Mouse (Mus musculus): ENCODE results near the gene Olfr603. TPM values are rescaled to one million over a fixed set of nuclear protein-coding genes. Genes with fewer than 3 reads are reported as not detected.
"Not testable (repeated sequence)": the region's sequence is repeated elsewhere in the genome, so short reads cannot be mapped to it uniquely, and the experiment has no call there.

Gene Olfr603
- not detected in 2 replicates for polyA plus RNA-seq (2012; rRNA removed)

GRCm38 (mm10) chr7:103386077-103386476 is at the start of gene Olfr603:
Gene Olfr603 (minus strand): TSS chr7:103386177.
- DNase-seq (ENCODE audit: low read depth, low spot score) = no peak

- DNase-seq (ENCODE audit: low read depth, low spot score) = not testable (repeated sequence)
Measured at GRCm38 (mm10) chr7:103414772-103415171, 28.8 kb upstream of the Olfr603 start, which contains the start of gene Usp17lc. Gene Usp17lc (plus strand): TSS chr7:103415072.

GRCm38 (mm10) chr7:103406521-103407055 is 20.6 kb upstream of the Olfr603 start:
- 28% methylated on average over 3 of the region's 3 CpGs for WGBS

More at GRCm38 (mm10) chr7:103414772-103415171, 28.8 kb upstream of the Olfr603 start, which contains the start of gene Usp17lc:
- 47% methylated on average over 1 of the region's 1 CpGs for WGBS

GRCm38 (mm10) chr7:103398981-103399380 is 13.0 kb upstream of the Olfr603 start:
- 0% methylated on average over 1 of the region's 1 CpGs for WGBS
- no peak for DNase-seq (ENCODE audit: low read depth, low spot score)

More at GRCm38 (mm10) chr7:103406521-103407055, 20.6 kb upstream of the Olfr603 start:
- not testable (repeated sequence) for DNase-seq (ENCODE audit: low read depth, low spot score)

GRCm38 (mm10) chr7:103397758-103398157 is 11.8 kb upstream of the Olfr603 start:
- no peak for DNase-seq (ENCODE audit: low read depth, low spot score)

- 80% methylated on average over 1 of the region's 1 CpGs for WGBS
- DNase-seq (ENCODE audit: low read depth, low spot score) = no peak
Measured at GRCm38 (mm10) chr7:103362555-103362954, 23.4 kb downstream of the Olfr603 start, which contains the start of gene Olfr601. Gene Olfr601 (minus strand): TSS chr7:103362655.

GRCm38 (mm10) chr7:103349569-103349968 is 36.4 kb downstream of the Olfr603 start, which contains the start of gene Olfr600:
Gene Olfr600 (minus strand): TSS chr7:103349669.
- no peak for DNase-seq (ENCODE audit: low read depth, low spot score)

GRCm38 (mm10) chr7:103335617-103336016 is 50.4 kb downstream of the Olfr603 start, which contains the start of gene Olfr599:
Gene Olfr599 (plus strand): TSS chr7:103335917.
- 95% methylated on average over 1 of the region's 1 CpGs for WGBS
- DNase-seq (ENCODE audit: low read depth, low spot score) = no peak

Other genes with a start within 250 kb of the Olfr603 start
- not detected in 2 replicates for gene Olfr588-ps1, start 245.3 kb downstream of the Olfr603 start, polyA plus RNA-seq (2012; rRNA removed)
- gene Olfr589, start 229.8 kb downstream of the Olfr603 start, polyA plus RNA-seq (2012; rRNA removed) = not detected in 2 replicates
- not detected in 2 replicates for gene Olfr591, start 207.8 kb downstream of the Olfr603 start, polyA plus RNA-seq (2012; rRNA removed)
- not detected in 2 replicates for gene Olfr592, start 201.4 kb downstream of the Olfr603 start, polyA plus RNA-seq (2012; rRNA removed)
- not detected in 2 replicates for gene Olfr593, start 174.3 kb downstream of the Olfr603 start, polyA plus RNA-seq (2012; rRNA removed)
- gene Olfr594, start 169.2 kb downstream of the Olfr603 start, polyA plus RNA-seq (2012; rRNA removed) = not detected in 2 replicates
- not detected in 2 replicates for gene Usp17ld, start 133.7 kb downstream of the Olfr603 start, polyA plus RNA-seq (2012; rRNA removed)
- gene Olfr596, start 80.5 kb downstream of the Olfr603 start, polyA plus RNA-seq (2012; rRNA removed) = not detected in 2 replicates
- not detected in 2 replicates for gene Olfr597, start 69.9 kb downstream of the Olfr603 start, polyA plus RNA-seq (2012; rRNA removed)
- not detected in 2 replicates for gene Olfr598, start 62.6 kb downstream of the Olfr603 start, polyA plus RNA-seq (2012; rRNA removed)
- not detected in 2 replicates for gene Olfr599, start 50.3 kb downstream of the Olfr603 start, polyA plus RNA-seq (2012; rRNA removed)
- not detected in 2 replicates for gene Olfr600, start 36.5 kb downstream of the Olfr603 start, polyA plus RNA-seq (2012; rRNA removed)
- not detected in 2 replicates for gene Olfr601, start 23.5 kb downstream of the Olfr603 start, polyA plus RNA-seq (2012; rRNA removed)
- gene Usp17lc, start 28.9 kb upstream of the Olfr603 start, polyA plus RNA-seq (2012; rRNA removed) = not detected in 2 replicates
- gene Olfr605, start 59.3 kb upstream of the Olfr603 start, polyA plus RNA-seq (2012; rRNA removed) = not detected in 2 replicates
- not detected in 2 replicates for gene Olfr606, start 62.9 kb upstream of the Olfr603 start, polyA plus RNA-seq (2012; rRNA removed)
- not detected in 2 replicates for gene Olfr607, start 78.0 kb upstream of the Olfr603 start, polyA plus RNA-seq (2012; rRNA removed)
- not detected in 2 replicates for gene Olfr608, start 83.7 kb upstream of the Olfr603 start, polyA plus RNA-seq (2012; rRNA removed)
- not detected in 2 replicates for gene Olfr609, start 111.9 kb upstream of the Olfr603 start, polyA plus RNA-seq (2012; rRNA removed)
- gene Olfr610, start 125.9 kb upstream of the Olfr603 start, polyA plus RNA-seq (2012; rRNA removed) = not detected in 2 replicates
- not detected in 2 replicates for gene Olfr611, start 134.7 kb upstream of the Olfr603 start, polyA plus RNA-seq (2012; rRNA removed)
- not detected in 2 replicates for gene Olfr612, start 156.5 kb upstream of the Olfr603 start, polyA plus RNA-seq (2012; rRNA removed)
- gene Olfr613, start 161.9 kb upstream of the Olfr603 start, polyA plus RNA-seq (2012; rRNA removed) = not detected in 2 replicates
- gene Olfr615, start 169.9 kb upstream of the Olfr603 start, polyA plus RNA-seq (2012; rRNA removed) = not detected in 2 replicates
- gene Olfr616, start 183.0 kb upstream of the Olfr603 start, polyA plus RNA-seq (2012; rRNA removed) = not detected in 2 replicates
- gene Olfr617, start 186.9 kb upstream of the Olfr603 start, polyA plus RNA-seq (2012; rRNA removed) = not detected in 2 replicates
- not detected in 2 replicates for gene Olfr618, start 203.9 kb upstream of the Olfr603 start, polyA plus RNA-seq (2012; rRNA removed)
- not detected in 2 replicates for gene Olfr619, start 214.4 kb upstream of the Olfr603 start, polyA plus RNA-seq (2012; rRNA removed)
- not detected in 2 replicates for gene Olfr620, start 226.4 kb upstream of the Olfr603 start, polyA plus RNA-seq (2012; rRNA removed)